Mouse (Mus musculus) frontal cortex, postnatal 10 days (tissue): ENCODE data around the gene Slit3.

ENCODE experiments used
- DNase-seq, 2 experiments: peaks; one replicate each; pipeline ENCODE4 v3.0.0; 2022; ENCODE audit warnings: low spot score in 2 of 2, mixed read lengths in 1 of 2

Gene Slit3

DNA sequence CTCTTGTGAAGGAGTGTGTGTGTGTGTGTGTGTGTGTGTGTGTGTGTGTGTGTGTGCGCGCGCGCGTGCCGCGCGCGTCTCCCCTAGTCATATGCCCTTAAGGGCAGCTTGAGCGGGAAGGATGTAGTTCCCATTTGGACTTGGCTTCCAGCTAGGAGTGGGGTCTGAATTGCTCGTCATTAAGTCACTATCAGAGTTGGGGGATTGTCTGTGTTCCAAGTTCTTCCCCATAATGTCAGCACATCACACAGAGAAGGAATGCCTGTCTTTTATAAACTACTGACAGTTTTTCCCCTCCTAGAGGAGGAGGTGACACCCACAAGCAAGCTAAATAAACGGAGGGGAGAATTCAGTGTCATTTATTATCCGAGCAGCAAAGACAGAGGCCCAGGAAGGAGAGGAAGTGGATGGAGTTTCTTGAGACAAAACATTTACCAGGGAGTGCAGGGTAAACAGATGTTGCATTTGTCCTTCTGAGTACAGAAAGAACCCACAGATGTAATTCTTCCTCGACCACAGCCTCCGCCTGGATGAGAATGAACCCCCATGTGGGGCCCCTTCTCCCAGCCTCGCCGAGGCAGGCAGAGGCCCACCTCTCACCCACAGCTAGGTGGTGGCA, 3.6 kb downstream of the Slit3 start:
- no peak for DNase-seq

DNA sequence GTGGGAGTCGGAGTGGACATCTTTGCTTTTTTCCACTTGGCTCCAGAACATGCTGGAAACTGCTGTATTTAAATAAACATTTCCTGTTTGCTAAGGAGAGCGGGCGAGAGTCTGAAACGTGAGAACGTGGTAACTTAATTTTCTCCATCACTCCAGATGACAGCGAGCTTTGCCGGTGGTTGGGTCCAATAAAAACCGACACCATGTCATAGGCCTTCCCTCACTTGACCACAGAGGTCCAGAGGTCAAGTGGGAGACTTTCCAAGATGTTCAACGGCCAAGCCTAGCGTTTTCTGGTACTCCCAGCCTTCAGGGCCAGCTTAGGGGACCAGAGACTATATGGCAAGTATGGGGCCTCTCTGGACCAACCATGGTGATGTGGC, 4.1 kb downstream of the Slit3 start:
- no peak for DNase-seq

DNA sequence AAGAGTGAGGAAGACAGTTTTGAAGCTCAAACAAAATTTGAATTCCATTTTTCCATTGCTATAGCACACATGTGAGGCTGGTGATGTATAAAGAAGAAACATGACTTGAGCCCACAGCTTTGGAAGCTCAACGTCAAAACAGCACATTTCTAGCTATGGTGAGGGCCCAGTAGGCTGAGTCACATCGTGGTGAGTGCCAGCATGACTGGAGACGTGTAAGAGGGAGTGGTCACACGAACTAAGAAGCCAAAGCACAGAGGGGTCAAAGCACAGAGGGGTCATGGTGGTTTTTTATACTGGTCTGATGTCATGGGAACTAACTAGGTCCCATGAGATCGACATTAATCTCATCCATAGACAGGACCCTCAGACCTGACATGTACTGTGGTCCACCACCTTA, 10.7 kb downstream of the Slit3 start:
- no peak for DNase-seq

DNA sequence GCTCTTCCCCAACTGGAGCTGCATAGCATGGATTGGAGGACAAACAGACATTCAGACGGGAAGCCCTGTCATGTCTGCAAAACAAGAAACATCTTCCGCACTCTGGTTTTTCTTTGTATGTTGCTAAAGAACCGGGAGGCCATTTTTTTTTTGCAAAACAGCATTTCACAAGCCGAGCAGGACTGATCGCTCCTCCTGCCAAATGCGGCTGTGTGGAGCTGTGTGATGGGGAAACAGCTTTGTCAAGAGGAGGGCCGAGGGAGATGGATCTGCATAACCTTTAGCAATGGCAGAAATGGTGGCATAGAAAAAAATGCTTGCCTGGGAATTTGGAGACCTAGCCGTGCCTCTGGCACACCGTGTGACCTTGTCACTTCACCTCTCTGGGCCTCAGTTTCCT, 15.6 kb downstream of the Slit3 start:
- no peak for DNase-seq

DNA sequence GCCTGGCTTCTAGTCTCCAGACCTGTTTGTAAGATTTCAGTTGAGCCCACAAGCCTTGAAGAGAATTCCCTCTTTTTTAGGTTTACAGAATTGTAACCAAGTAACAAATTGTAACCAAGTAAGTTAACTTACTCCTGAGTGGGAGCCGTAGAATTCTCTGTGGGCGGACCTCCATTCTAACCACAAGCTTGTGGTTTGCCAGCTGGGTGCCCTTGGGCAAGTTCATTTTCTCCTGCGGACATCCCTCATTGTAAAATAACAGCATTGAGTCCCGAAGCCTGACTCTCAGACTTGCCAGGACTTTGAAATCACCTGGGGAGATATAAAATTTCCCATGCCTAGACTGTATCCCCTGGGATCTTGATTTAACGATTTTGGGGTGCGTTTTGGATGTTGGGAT, 19.1 kb downstream of the Slit3 start:
- no peak for DNase-seq

DNA sequence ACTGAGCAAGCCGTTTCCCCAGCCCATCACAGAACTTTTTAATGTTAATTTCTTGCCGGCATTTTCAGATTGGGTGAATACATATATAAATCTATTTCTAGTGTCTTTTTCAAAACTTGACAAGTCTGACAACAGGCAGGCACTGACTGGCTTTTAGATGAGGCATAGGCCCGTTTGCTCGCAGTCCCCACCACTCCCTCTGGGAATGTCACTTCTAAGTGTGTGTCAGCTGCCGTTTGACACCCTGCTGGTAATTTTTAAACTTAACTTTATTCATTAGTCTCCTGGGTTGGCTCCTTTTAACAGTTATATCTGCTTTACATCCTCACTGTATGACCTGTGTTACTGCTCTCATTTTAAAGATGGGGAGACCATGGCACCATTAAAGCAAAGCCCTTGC, 21.2 kb downstream of the Slit3 start:
- no peak for DNase-seq

DNA sequence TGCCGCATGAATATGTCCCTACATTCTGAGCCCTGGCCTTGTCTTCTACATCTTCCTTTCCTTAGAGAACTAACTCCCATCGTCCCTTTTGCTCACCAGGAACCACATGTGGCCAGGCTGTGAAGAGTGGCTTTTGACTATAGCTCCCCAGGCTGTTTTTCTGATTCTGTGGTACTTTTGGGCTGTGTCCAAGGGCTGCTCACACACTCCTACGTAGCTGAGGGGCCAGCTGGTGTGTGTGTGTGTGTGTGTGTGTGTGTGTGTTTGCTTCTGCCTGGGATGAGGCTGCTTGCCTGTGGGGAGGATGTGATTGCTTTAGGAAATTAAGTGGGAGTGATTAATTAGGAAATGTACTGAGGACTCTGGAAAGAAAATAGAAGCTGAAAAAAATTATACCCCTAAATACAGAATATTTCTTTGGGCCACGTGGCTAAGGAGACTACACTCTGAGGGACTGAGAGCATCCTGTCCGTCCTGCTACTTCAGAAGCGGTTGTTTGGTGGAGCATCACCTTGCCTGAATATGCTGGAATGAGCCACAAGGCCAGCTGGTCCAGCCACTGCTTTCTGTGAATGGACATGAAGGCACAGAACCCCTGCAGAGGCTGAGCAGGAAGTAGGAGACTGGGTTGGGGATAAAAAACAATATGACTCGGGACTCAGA, 21.8 kb downstream of the Slit3 start:
- DNase-seq: peak; percentile 47 to 54

DNA sequence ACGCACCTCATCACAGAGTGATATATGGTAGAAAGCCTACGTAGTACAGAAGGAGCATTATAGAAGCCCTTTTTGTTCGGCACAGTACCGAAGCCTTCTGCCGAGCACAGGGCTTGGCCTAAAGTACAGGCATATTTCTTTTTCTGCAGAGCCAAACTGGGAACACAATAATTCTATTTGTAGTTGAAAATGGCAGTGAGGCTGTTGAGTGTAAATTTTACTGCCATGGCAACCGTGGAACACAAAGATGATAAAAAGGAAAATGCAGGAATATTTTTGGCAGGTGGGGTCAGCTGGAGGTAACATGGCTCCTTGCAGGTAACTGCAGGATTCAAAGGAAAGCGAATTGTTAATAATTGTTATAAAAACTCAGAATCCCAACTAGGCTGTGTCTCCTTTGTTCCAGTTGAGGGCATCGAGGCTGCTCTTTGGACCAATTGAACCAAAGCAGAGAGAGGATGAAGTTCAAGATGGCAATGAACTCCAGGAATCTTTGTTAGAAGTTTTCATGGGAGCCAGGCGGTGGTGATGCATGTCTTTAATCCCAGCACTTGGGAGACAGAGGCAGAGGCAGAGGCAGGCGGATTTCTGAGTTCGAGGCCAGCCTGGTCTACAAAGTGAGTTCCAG, 26.9 kb downstream of the Slit3 start:
- DNase-seq: no peak

DNA sequence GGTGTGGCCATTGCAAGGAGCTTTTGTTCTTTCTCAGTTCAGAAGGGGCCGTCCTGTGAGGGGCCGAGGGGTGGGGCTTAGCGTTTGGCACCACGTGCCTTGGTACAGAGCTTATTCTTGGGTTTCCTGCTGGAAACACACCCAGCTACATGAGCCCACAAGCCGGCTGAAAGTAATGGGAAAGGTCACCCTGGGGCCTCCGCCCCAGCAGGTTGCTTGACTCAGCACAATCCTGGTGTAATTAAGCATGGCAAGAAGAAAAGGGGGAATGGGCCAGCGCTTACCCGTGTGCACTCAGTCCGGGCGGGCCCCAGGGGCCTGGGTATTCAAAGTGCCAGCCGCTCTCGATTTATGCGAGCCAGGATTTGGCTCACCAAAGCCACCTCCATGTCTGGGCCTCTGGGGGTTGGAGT, 30.5 kb downstream of the Slit3 start:
- DNase-seq: no peak

DNA sequence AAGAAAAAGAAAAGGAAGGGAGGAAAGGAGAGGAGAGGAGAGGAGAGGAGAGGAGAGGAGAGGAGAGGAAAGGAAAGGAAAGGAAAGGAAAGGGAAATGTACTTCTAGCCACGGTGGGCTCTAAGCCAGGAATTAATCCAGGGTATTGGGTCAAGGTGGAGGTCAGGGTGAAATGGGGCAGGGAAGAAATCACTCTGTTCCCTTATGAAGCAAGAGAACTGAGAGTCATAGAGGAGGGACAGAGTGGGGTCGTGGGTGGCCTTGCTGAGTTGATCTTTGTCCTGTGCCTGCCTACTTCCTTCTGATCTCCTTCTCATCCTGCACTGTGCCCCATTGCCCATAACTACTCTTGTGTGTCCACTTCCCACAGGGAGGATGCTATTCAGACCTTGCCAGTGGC, 31.9 kb downstream of the Slit3 start:
- DNase-seq: no peak

DNA sequence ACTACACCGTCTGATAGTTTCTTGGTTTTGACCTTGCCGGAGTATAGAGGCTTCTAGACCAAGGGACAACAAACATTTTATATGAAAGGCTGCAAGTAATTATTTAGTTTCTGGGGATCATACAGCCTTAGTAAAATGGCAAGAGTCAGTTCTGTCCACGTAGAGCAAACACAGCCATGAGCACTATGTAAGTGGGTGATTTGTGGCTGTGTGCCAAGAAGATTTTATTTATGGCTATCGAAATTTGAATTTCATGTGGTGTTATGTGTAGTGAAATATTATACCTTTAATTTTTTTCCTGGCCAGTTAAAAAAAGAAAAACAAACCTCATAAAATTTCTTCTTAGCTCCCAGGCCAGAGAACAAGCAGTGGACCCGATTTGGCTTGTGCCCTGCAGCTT, 33.4 kb downstream of the Slit3 start:
- no peak for DNase-seq

DNA sequence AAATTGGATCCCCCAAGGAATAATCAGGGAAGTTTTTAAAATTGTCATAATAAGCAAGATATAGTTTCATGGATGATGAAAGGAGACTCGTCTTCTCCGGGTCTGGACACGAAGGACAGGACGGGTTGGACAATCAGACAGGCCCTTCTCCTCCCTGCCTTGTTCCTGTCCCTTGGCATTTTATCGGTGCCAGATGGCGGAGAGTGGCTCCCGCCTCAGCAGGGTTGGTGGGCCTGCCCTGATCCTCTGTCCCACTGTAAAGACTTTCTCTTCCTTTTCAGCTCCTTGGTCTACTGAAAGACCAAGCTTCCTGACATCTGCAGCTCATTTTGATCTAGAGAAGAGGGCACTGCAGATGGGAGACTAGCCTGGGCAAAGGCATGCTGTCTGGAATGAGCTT, 34.3 kb downstream of the Slit3 start:
- no peak for DNase-seq

DNA sequence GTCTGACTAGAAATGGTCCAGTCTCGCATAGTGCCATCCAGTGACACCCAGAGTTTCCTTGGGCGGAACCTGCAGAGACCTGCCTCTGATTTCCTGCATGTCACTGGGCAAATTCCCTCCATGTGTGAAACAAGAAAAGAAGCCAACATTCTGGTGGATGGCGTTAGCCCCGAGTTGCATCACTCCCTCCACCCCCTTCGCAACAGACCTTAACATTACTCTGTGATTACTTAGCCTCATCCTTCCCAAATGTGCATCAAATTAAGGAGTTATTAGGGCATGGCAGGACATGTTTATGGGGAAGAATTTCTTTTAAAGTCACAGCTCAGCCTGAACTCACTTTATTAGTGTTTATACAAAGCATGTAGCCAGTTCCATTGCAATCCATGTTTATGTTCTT, 35.7 kb downstream of the Slit3 start:
- DNase-seq: no peak

DNA sequence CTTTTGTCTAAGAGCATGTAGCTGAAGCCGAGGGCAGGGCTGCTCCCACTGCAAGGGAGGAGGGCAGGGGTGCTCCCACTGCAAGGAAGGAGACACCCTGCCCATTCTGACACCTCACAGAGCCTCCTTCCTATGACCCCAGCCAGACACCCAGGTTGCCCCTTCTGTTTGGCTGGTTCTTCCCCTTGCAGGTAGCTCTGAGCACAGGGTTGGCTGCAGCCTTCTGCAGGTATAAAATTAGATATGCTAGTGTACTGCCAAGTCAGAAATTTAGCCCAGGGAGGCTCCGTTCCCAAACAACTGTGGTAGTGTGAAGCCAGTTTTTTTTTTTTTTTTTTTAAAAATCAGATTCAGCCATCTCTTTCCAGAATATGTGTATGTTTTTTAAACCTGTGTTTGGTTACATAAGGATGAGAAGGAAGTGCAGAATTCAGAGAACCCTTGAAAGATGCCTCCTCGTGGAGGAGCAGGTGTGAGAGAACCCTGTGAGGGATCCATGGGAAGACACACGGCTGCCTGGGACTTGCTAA, 39.7 kb downstream of the Slit3 start:
- no peak for DNase-seq

DNA sequence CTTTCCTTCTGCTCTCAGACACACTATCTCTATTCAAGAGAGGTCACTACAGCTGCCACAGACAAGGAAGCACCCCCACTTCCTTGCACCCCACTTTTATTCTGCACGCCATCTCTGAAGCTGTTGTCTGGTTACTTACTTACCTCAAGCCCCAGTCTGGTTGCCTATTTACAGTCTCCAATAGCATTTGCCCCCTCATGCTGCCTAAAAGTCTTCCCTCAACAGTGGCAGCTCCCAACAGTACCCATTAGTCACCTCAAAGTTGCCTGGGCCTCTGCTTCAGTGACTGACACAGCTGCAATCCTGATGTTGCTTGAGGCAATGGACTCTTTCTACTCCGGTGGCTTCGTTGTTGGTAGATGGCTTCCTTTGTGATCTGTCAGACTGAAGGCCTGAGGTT, 42.4 kb downstream of the Slit3 start:
- DNase-seq: no peak

DNA sequence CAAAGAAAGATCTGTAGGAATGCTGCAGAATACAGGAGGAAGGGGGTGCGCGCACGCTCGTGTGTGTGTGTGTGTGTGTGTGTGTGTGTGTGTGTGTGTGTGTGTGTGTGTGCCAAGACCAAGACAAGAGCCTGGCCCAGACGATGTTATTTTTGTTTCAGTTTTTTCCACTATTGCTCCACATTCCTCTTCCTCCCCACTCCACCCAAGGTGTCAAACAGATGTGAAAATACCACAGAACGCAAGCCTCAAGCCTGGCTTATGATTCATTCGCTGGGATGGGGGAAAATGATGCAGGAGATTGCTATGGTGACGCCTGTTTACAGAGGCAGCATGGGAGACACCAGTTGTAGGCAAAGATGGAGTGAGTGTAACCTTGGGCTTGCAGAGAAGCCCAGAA, 46.2 kb downstream of the Slit3 start:
- DNase-seq: peak in 1 of 2 experiments; percentile 20

DNA sequence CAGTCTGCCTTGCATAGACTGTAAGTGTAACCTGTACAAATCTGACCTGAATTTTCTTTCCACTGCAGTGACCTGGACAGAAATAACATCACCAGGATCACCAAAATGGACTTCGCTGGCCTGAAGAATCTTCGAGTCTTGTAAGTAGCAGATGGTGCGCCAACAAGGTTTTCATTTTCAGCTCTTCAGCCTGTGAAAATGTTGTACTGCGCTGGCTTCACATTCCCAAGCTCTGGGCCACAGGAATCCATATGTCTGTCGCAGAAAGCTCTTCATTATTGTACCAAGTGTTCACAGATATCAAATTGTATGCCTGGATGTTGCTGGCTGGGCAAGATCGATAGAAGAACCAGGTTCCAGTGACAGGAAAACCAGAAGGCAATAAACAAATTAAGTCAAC, 50.5 kb downstream of the Slit3 start:
- DNase-seq: no peak

DNA sequence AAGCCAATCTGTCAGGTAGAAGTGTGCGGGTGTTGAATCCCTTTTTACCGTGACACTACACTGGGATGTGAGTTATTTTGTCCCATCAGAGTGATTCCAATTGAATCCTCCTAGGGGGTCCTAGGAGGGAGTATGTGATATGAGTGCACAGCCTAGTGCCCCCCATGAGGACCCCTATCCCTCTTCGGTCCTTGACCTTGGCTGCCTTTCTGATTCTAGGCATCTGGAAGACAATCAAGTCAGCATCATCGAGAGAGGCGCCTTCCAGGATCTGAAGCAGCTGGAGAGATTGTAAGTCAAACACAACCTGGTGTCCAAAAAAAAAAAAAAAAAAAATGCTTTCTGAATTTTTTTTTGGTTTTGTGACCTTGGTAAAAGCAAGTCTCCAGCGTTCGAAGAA, 56.5 kb downstream of the Slit3 start:
- DNase-seq: no peak

DNA sequence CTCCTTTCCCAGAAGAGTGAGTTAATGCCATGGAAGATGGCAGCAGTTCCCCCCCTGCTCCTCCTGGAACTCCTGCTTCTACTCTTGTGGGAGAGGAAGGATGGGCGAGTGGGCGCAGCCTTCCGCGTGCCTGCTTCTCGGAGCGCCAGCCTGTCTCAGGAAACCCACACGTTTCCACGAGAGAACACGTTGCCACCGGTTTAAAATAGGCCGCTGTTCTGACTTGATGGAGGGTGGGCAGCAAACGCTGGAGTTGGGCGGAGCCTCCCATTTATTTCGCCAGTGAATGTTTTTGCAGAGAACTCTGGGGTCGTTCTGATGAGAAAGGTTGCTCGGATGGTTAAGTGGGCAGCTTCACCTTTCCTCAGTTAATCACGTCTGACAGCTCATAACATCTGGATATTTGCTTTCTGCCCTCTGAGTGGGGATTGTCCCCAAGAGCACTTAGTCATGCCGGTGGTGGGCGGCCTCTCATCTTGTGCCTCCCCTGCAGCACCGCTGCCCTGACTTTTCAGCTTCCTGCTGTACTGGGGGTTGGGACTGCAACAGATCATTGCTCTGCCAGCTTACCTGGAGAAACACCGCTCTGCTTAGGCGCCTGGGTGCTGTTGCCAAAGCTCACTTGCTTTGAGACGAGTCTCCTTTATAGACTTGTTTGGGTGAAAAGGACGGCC, 57.3 kb downstream of the Slit3 start:
- peak; percentile 43 to 46 for DNase-seq

DNA sequence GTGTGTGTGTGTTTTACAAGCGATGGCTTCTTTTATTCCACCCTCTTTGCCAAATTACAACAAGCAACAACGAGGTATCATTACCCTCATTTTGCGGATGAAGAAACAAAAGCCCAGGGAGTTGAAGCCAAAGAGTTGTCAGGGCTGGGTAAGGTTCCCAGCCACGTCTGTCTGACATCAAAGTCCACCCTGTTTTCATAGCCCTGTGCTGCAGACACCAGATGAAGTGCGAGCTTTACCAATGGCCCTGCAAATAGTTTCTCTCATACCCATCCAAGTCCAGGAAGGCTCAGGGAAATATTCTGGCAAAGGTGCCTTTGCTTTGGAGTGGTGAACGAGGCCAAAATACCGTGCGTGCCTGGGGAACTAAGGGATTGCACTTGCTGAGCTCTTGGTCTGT, 58.3 kb downstream of the Slit3 start:
- no peak for DNase-seq

DNA sequence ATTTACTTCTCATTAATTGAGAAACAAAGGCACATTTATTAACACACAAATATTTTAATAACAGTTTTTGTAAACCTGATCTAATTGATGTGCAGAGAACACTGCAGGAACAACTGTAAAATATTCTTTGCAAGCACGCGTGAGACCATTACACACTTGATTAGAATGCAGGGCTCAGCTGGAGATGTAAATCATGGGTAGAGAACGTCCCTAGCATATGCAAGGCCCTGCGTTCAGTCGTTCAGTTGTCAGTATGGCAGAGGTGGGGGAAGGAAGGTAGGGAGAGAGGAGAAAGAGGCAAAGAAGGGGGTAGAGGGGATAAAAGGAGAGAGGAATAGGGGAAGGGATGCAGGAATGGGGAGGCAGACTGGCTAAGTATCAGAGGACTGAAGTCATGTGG, 61.9 kb downstream of the Slit3 start:
- no peak for DNase-seq

DNA sequence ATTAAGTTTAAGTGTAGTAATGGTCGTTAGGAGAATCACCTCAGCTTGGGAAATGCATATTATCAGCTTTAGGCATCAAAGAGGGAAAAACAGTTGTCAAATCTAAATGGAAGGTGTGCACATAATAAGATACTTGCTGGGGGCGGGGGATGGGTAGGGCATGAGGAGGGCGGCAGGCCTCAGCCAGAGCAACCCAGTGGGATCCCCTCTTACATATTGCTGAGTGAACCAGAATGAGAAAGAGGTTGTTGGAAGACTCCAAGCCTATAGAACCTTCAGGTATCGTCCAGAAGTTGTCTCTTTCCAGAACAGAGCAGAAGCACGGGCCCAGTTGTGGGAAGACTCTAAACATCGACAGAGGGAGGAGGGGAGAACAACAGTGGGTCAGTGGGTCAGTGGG, 73.8 kb downstream of the Slit3 start:
- DNase-seq: no peak

DNA sequence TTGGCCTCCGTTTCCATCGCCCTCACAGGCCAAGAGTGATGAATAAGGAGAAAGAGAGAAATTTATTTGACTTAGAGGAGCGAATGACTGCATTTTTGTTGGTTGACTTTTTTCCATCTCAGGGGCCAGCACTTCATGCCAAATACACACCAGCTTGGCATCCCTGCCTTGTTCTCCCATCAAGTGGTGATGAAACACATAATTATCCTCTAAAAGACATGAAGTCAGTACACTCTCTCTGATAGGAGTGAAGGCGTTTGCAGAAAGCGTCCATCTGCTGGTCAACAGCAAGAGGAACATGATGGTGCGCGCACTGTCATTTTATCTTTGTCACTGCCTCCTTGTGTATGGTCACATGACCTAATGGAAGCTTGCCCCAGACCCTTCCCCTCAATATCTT, 75.8 kb downstream of the Slit3 start:
- DNase-seq: no peak
